Mouse (Mus musculus): ENCODE data around the gene Elmo2. TPM values are rescaled to one million over a fixed set of nuclear protein-coding genes. Genes with fewer than 3 reads are reported as not detected.

The Elmo2 gene
- total RNA-seq, 2 experiments from 2014 or later: 37.3 to 45.7 TPM

- no peak for DNase-seq (ENCODE audit: low spot score in 2 of 2)
Observed at GRCm38 (mm10) chr2:165262274-165262990, 63.8 kb downstream of the Elmo2 start.

DNA sequence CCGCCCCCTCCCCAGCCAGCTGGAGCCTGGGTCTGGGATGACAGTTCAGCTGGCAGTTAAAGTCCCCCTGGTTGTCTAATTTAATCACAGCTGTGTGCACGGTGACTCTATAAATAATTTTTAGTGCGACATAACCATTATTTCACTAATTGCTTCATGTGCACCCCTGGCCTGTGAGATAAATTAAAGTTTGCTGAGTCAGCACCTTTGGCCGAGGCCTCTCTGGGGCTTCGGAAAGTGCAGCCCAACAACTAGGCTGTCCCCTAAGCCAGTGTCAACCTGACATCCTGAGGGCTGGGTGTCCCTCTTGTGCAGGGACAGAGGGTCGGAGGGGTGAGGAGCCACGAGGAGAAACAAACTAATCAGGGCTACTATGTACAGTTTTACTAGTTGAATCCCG lies 66.4 kb downstream of the Elmo2 start:
- DNase-seq (ENCODE audit: low spot score in 2 of 2): no peak

- DNase-seq (ENCODE audit: low spot score in 2 of 2): no peak
Observed at GRCm38 (mm10) chr2:165258321-165258720, 68.0 kb downstream of the Elmo2 start.

DNA sequence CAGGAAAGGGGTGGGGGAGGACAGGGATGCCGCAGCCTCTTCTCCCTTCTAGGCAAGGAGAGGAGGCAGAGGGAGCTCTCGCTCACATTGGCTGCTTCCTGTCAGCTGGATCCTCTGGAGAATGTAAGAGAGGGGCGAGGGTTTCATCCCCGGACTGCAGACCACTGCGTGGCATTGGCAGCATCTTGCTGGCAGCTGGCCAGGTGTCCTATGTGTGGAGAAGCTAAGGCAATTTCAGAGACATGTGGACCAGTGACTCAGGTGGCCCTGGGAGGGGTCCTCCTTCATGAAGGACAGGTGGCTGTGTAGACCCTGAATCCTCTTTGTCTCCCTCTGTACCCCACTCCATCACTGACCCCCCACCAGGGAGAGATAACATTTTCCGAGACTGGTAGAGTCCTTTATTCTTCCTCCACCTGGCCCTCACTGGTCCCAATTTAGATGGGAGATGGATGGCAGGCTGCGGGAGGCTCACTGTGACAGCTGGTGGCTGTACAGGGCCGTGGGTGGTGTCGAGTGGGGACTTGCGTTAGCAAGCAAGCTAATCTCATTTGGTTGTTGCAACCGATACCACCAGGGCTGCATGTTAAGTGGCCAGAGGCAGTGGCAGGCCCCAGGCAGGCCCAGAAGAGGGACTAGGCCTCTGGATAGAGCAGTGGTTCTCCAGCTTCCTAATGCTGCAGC lies 69.0 kb downstream of the Elmo2 start:
- DNase-seq (ENCODE audit: low spot score in 2 of 2): no peak

DNA sequence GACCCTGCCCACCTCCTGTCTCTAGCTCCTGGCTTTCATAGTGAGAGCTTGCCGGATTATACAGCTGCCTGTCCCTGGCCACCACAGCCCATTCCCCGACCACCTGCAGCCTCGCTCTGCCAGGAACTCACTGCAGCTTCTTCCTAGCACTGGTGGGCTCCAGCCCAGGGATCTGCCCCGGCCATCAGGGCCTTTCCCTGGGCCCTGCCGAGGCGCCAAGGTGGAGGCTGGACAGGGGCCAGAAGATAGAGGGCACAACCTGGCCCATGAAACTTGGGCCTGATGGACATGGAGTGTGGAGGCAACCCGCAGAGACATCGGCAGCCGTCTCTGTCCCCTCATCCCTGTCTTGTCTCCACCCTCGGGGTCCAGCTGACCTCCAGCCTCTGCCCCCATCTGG lies 70.1 kb downstream of the Elmo2 start:
- no peak for DNase-seq (ENCODE audit: low spot score in 2 of 2)

GRCm38 (mm10) chr2:165253867-165254266 lies 72.4 kb downstream of the Elmo2 start:
- no peak for DNase-seq (ENCODE audit: low spot score in 2 of 2)

GRCm38 (mm10) chr2:165253269-165253668 lies 73.0 kb downstream of the Elmo2 start:
- DNase-seq (ENCODE audit: low spot score in 2 of 2): no peak

DNA sequence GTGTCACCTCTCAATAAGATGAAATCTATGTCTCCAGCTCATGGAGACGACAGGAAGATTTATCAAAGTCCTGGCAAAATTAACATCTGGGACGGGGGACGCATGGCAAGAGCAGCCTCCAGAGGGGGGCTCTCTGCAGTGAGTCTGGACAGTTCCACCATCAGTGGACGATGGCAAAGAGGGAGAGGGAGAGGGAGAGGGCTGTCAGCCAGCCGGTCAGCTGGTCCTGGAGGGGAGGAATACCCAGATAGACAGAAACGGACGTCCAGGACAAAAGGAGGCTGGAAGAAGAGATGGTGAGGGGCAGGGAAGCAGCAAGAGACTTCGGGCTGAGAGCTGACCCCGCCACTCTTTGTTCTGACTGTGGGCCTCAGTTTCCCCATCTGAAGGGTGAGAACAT lies 73.5 kb downstream of the Elmo2 start:
- DNase-seq (ENCODE audit: low spot score in 2 of 2): no peak

DNA sequence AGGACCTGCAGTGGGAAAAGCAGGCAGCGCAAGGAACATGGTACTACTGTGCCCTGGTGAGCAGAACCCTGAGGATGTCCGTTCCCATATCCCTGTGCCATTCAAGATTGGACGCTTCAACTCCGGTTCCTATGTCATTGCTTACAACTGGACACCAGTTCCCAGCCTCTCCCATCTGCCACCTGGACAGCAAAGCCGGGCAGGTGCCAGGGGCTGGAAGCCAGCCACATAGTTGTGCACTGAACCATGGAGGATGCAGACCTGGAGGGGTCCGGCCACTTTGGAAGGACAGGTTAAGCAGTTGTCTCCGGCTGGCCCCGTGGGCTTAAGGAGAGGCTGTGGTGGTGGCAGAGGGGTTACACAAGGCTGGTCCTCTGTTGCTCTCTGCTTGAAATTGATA lies 73.9 kb downstream of the Elmo2 start:
- no peak for DNase-seq (ENCODE audit: low spot score in 2 of 2)

DNA sequence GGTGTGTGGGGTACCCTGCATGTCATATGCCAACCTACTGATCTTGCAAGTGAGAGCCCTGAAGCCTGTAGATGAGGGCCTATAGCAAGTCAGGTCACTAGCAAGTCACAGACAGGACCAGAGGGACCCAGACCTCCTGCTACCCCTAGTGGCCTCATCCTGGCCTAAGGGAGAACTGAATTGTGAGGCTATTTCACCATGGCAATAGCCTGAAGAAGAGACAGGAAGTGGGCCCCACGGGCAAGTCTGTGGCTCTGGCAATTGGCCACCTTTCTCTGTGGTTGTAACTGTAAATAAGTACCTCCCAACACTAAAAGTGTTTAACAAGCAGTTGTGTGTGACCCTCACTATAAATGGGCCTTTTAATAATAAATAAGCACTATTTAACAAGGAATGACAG lies 75.4 kb downstream of the Elmo2 start:
- DNase-seq (ENCODE audit: low spot score in 2 of 2): no peak

- DNase-seq (ENCODE audit: low spot score in 2 of 2): no peak
Observed at GRCm38 (mm10) chr2:165248967-165249366, 77.3 kb downstream of the Elmo2 start.

DNA sequence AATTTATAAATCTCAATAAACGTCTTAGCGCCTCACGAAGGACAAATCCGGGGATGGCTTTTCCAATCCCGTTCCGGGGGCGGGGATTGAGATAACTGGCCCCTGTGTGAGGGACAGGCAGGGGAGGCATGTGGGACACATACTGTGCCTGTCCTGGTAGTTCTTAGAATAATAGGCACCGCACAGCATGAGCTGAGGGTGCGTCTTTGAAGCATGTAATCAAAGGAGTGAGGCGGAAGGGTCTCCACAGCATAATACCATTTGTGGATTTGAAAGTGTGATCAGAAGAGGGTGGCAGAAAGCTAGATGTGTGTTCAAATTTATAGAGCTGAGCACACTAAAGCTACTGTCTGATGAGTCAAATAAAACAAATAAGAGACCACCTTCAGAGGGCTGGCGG lies 79.9 kb downstream of the Elmo2 start:
- DNase-seq (ENCODE audit: low spot score in 2 of 2): no peak

- DNase-seq (ENCODE audit: low spot score in 2 of 2): no peak
Observed at GRCm38 (mm10) chr2:165243122-165243720, 83.1 kb downstream of the Elmo2 start.

DNA sequence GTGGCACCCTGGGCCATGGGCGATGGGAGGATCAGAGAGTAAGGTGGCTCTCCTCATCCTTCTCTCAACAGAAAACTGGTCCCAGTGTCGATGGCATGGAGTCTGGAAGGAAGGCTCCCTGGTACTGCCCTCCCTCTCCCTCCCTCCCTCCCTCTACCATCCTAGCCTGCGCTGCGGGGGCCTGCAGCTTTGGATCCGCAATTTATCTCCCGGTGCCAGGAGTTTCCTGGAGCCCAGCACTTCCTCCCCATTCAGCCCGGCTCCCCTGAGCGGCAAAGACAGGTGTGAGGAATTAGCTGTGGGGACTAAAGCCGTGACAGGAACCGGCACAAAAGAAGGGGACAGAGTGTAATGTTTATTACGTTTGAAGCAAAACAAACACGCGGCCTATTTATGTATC lies 83.7 kb downstream of the Elmo2 start:
- no peak for DNase-seq (ENCODE audit: low spot score in 2 of 2)

DNA sequence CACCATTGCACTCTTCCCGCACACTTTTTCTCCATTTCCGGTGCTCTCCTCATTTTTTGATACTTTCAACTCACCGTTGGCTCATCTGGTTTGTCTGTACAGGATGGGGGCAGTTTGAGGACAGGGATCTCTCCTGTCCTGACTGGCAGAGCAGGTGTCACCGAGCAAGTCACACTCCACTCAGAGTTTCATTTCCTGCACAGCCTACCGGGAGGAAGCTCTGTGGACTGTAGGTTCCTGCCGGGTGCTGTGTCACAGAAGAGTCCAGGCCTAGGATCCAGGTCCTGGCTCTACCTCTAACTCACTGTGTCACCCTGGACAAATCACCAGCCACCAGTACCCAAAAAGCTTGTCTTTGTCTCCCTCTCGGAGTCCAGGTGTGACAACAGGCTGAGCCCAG lies 84.5 kb downstream of the Elmo2 start:
- no peak for DNase-seq (ENCODE audit: low spot score in 2 of 2)

- no peak for DNase-seq (ENCODE audit: low spot score in 2 of 2)
Observed at GRCm38 (mm10) chr2:165240371-165240770, 85.9 kb downstream of the Elmo2 start.

DNA sequence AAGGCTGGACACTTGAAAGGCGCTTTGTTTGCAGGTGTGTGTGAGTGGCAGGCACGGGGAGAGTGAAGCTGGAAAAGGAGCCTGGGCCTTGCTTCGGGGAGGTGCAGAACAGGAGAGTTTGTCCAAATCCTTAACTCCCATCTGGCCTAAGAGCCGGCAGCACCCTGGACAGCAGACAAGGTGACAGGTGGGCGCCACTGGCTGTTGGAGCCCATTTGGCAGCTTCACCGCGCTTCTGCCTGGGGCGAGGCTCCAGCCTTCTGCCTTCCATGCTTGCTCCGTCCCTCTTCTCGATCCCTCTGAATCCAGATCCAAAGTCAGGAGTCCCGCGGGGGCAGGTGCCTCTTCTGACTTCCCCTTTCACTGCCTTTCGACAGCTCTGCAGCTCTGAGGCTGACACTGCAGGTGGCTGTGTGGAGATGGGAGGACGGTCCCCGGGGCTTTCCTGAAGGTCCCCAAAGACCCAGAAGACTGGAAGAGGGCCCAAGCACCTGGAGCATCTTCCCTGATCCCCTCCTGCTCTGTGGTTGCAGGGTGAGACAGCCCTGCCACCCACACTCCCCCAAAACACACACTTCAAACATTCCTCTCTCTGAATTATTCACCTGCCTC lies 86.6 kb downstream of the Elmo2 start:
- no peak for DNase-seq (ENCODE audit: low spot score in 2 of 2)

GRCm38 (mm10) chr2:165238416-165239145 lies 87.7 kb downstream of the Elmo2 start:
- DNase-seq (ENCODE audit: low spot score in 2 of 2): no peak
